Mouse (Mus musculus) MEL (cell line): ENCODE data around the gene Dpysl5. TPM values are rescaled to one million over a fixed set of nuclear protein-coding genes. Genes with fewer than 3 reads are reported as not detected.

Experiments used
- DNase-seq: peaks from one replicate; pipeline ENCODE4 v3.0.0; 2011; ENCODE audit warnings: low read depth, low spot score
- H3K27ac ChIP-seq: 2 replicates; pipeline ENCODE4 v1.5.1; 2012; ENCODE audit warnings: low read depth, mild to moderate bottlenecking, control low read depth, low read length, moderate library complexity; ENCODE audit not compliant: control insufficient read depth
- H3K27me3 ChIP-seq, 2 experiments: fragments of 150-350 bp in 1 of 2; sonication (generic) in 1 of 2; 2 replicates each; pipeline ENCODE4 v1.6.1; 2012; ENCODE audit warnings: low read length in 2 of 2, mild to moderate bottlenecking in 2 of 2, improper control_type of control experiment in 1 of 2, moderate library complexity in 1 of 2; ENCODE audit not compliant: insufficient read depth in 2 of 2, control insufficient read depth in 1 of 2
- H3K36me3 ChIP-seq, 2 experiments: 2 replicates each; pipeline ENCODE4 v1.6.1; 2012 to 2014; ENCODE audit warnings: low read length in 2 of 2, improper control_type of control experiment in 1 of 2, inconsistent platforms in 1 of 2, mild to moderate bottlenecking in 1 of 2; ENCODE audit not compliant: insufficient read depth in 2 of 2, control insufficient read depth in 1 of 2
- H3K4me1 ChIP-seq, 2 experiments: fragments of 150-350 bp in 1 of 2; sonication (generic) in 1 of 2; 2 replicates each; pipeline ENCODE4 v1.6.1; 2012; ENCODE audit warnings: low read length in 2 of 2, improper control_type of control experiment in 1 of 2, mild to moderate bottlenecking in 1 of 2; ENCODE audit not compliant: insufficient read depth in 2 of 2, control insufficient read depth in 1 of 2
- H3K4me3 ChIP-seq, 2 experiments: fragments of 150-350 bp in 1 of 2; sonication (generic) in 1 of 2; 2 replicates each; pipeline ENCODE4 v1.5.1; 2012; ENCODE audit warnings: low read depth in 2 of 2, low read length in 2 of 2, mild to moderate bottlenecking in 2 of 2, moderate library complexity in 2 of 2, control low read depth in 1 of 2, improper control_type of control experiment in 1 of 2; ENCODE audit not compliant: control insufficient read depth in 1 of 2, insufficient read depth in 1 of 2
- H3K79me2 ChIP-seq: 2 replicates; pipeline ENCODE4 v1.6.1; 2012; ENCODE audit warnings: mild to moderate bottlenecking, low read length, moderate library complexity; ENCODE audit not compliant: control insufficient read depth, poor library complexity, insufficient read depth
- H3K9ac ChIP-seq: 2 replicates; pipeline ENCODE4 v1.6.1; 2012; ENCODE audit warnings: low read depth, mild to moderate bottlenecking, control low read depth, low read length, moderate library complexity; ENCODE audit not compliant: control insufficient read depth, poor library complexity, severe bottlenecking
- H3K9me3 ChIP-seq: fragments of 150-350 bp; sonication (generic); replicated peaks from 2 replicates; pipeline ENCODE4 v1.6.1; 2012; ENCODE audit warnings: mild to moderate bottlenecking, low read length, improper control_type of control experiment, moderate library complexity; ENCODE audit not compliant: insufficient read depth
- CHD2 ChIP-seq: IDR thresholded peaks from 2 replicates; pipeline ENCODE4 v1.6.1; 2011; ENCODE audit warnings: low read length, improper control_type of control experiment
- CTCF ChIP-seq, 3 experiments: IDR thresholded peaks in 2 of 3; conservative IDR thresholded peaks in 1 of 3; 2 replicates each; pipeline ENCODE4 v1.5.1; 2011 to 2012; ENCODE audit warnings: low read length in 3 of 3, low read depth in 2 of 3, mild to moderate bottlenecking in 2 of 3, improper control_type of control experiment in 1 of 3, inconsistent platforms in 1 of 3, mixed read lengths in 1 of 3, moderate library complexity in 1 of 3; ENCODE audit not compliant: control insufficient read depth in 1 of 3, insufficient read depth in 1 of 3, poor library complexity in 1 of 3, severe bottlenecking in 1 of 3
- ELF1 ChIP-seq: IDR thresholded peaks from 2 replicates; pipeline ENCODE4 v1.6.1; 2014; ENCODE audit warnings: low read depth, mild to moderate bottlenecking, inconsistent platforms, low read length, improper control_type of control experiment, moderate library complexity
- EP300 ChIP-seq, 2 experiments: IDR thresholded peaks; 2 replicates each; pipeline ENCODE4 v1.6.1; 2011; ENCODE audit warnings: improper control_type of control experiment in 2 of 2, low read length in 2 of 2, low read depth in 1 of 2, mild to moderate bottlenecking in 1 of 2
- ETS1 ChIP-seq: IDR thresholded peaks from 2 replicates; pipeline ENCODE4 v1.6.1; 2012; ENCODE audit warnings: low read depth, mild to moderate bottlenecking, inconsistent platforms, low read length, improper control_type of control experiment, moderate library complexity
- GATA1 ChIP-seq: IDR thresholded peaks from 2 replicates; pipeline ENCODE4 v1.6.1; 2011; ENCODE audit warnings: low read depth, low read length, improper control_type of control experiment
- KAT2A ChIP-seq: conservative IDR thresholded peaks from 2 replicates; pipeline ENCODE4 v1.6.1; 2012; ENCODE audit warnings: low read depth, low read length, improper control_type of control experiment, inconsistent platforms
- MAX ChIP-seq: IDR thresholded peaks from 2 replicates; pipeline ENCODE4 v1.6.1; 2011; ENCODE audit warnings: low read length, improper control_type of control experiment
- MAZ ChIP-seq: IDR thresholded peaks from 2 replicates; pipeline ENCODE4 v1.6.1; 2012; ENCODE audit warnings: low read depth, mild to moderate bottlenecking, inconsistent platforms, low read length, improper control_type of control experiment
- NELFE ChIP-seq: IDR thresholded peaks from 2 replicates; pipeline ENCODE4 v1.6.1; 2011; ENCODE audit warnings: low read depth, low read length, improper control_type of control experiment
- NRF1 ChIP-seq: IDR thresholded peaks from 2 replicates; pipeline ENCODE4 v1.6.1; 2014; ENCODE audit warnings: low read depth, mild to moderate bottlenecking, inconsistent platforms, low read length, improper control_type of control experiment, moderate library complexity; ENCODE audit not compliant: poor library complexity, insufficient read depth, severe bottlenecking
- POLR2A ChIP-seq, 2 experiments: IDR thresholded peaks; 2 replicates each; pipeline ENCODE4 v1.6.1; 2011 to 2012; ENCODE audit warnings: low read length in 2 of 2, mild to moderate bottlenecking in 2 of 2, control low read depth in 1 of 2, improper control_type of control experiment in 1 of 2, low read depth in 1 of 2, moderate library complexity in 1 of 2; ENCODE audit not compliant: control insufficient read depth in 1 of 2, insufficient read depth in 1 of 2, poor library complexity in 1 of 2
- POLR2AphosphoS2 ChIP-seq: IDR thresholded peaks from 2 replicates; pipeline ENCODE4 v1.6.1; 2011; ENCODE audit warnings: low read length, improper control_type of control experiment
- POLR2AphosphoS5 ChIP-seq: IDR thresholded peaks from 2 replicates; pipeline ENCODE4 v1.6.1; 2012; ENCODE audit warnings: low read depth, borderline replicate concordance, mild to moderate bottlenecking, inconsistent platforms, low read length, moderate library complexity, mixed read lengths
- RAD21 ChIP-seq: IDR thresholded peaks from 2 replicates; pipeline ENCODE4 v1.6.1; 2011; ENCODE audit warnings: mild to moderate bottlenecking, low read depth, low read length, improper control_type of control experiment
- RCOR1 ChIP-seq: IDR thresholded peaks from 2 replicates; pipeline ENCODE4 v1.6.1; 2012; ENCODE audit warnings: low read depth, mild to moderate bottlenecking, inconsistent platforms, low read length, improper control_type of control experiment
- SIN3A ChIP-seq: IDR thresholded peaks from 2 replicates; pipeline ENCODE4 v1.6.1; 2012; ENCODE audit warnings: low read length, improper control_type of control experiment, inconsistent platforms
- SMC3 ChIP-seq: IDR thresholded peaks from 2 replicates; pipeline ENCODE4 v1.6.1; 2011; ENCODE audit warnings: low read depth, low read length, improper control_type of control experiment
- TAL1 ChIP-seq: IDR thresholded peaks from 2 replicates; pipeline ENCODE4 v1.6.1; 2012; ENCODE audit warnings: mild to moderate bottlenecking, inconsistent platforms, low read length, moderate library complexity, mixed read lengths
- TBP ChIP-seq: IDR thresholded peaks from 2 replicates; pipeline ENCODE4 v1.8.0; 2011; ENCODE audit warnings: low read depth, low read length, improper control_type of control experiment
- USF1 ChIP-seq: IDR thresholded peaks from 2 replicates; pipeline ENCODE4 v1.6.1; 2014; ENCODE audit warnings: low read depth, mild to moderate bottlenecking, inconsistent platforms, low read length, improper control_type of control experiment, moderate library complexity
- USF2 ChIP-seq, 2 experiments: IDR thresholded peaks; 2 replicates each; pipeline ENCODE4 v1.6.1; 2011 to 2012; ENCODE audit warnings: improper control_type of control experiment in 2 of 2, low read length in 2 of 2, borderline replicate concordance in 1 of 2, inconsistent platforms in 1 of 2, low read depth in 1 of 2, mild to moderate bottlenecking in 1 of 2; ENCODE audit not compliant: insufficient read depth in 1 of 2
- ZC3H11A ChIP-seq: IDR thresholded peaks from 2 replicates; pipeline ENCODE4 v1.6.1; 2012; ENCODE audit warnings: low read depth, mild to moderate bottlenecking, inconsistent platforms, low read length, improper control_type of control experiment
- ZKSCAN1 ChIP-seq: IDR thresholded peaks from 2 replicates; pipeline ENCODE4 v1.6.1; 2012; ENCODE audit warnings: low read depth, mild to moderate bottlenecking, inconsistent platforms, low read length, improper control_type of control experiment, moderate library complexity
- ZMIZ1 ChIP-seq: IDR thresholded peaks from 2 replicates; pipeline ENCODE4 v1.6.1; 2012; ENCODE audit warnings: low read depth, mild to moderate bottlenecking, inconsistent platforms, low read length, improper control_type of control experiment, moderate library complexity
- polyA plus RNA-seq, 2 experiments: library from polyadenylated mRNA; stranded (reverse) in 1 of 2; unstranded in 1 of 2; fragments of >175 nt in 1 of 2; fragments of >200 nt in 1 of 2; gene quantifications; 2 replicates each; pipeline versions ENCODE4 v1.2.1 to v1.2.4; 2012; ENCODE audit warnings: low replicate concordance in 2 of 2, low read depth in 1 of 2; ENCODE audit not compliant: insufficient read length in 2 of 2, insufficient read depth in 1 of 2, missing spikeins in 1 of 2
- total RNA-seq: library from RNA; depleted of rRNA; stranded (reverse); fragments of 300-350 nt; gene quantifications from 2 replicates; pipeline ENCODE4 v1.2.3, GENCODE M21; 2012

Dpysl5 gene
- total and polyA plus RNA-seq, 3 experiments = not detected

DNA sequence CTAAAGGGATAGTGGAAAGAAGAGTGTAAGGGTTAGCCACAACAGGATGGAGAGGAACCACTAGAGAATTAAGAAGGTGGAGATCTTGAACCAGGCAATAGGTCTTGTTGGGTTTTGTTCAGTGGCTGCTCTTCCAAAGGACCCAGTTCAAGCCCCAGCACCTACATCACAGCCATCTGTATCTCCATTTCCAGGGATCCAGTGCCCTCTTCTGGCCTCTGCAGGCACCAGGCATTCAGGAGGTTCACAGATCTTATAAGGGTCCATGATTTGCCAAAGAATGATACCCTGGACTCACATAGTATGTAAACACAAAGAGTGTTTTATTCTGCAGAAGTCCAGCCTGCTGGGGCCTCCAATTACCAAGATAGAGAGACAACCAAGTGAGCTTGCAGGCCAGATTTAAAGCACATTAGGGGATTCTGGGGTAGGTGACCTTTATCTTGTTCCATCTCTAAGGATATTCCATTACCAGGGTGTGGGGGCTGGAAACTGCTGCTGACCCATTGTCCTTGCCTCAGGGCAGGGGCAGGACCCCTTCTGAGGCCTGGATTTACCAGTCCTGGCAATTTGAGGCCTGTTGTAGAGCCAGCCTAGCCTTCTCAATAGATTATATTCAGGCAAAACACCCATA lies 28.3 kb upstream of the Dpysl5 start (continued):
- TF ChIP-seq USF1 (no peak), ETS1 (no peak), NRF1 (no peak), TAL1 (no peak), MAX (no peak), RCOR1 (no peak), MAZ (no peak)

DNA sequence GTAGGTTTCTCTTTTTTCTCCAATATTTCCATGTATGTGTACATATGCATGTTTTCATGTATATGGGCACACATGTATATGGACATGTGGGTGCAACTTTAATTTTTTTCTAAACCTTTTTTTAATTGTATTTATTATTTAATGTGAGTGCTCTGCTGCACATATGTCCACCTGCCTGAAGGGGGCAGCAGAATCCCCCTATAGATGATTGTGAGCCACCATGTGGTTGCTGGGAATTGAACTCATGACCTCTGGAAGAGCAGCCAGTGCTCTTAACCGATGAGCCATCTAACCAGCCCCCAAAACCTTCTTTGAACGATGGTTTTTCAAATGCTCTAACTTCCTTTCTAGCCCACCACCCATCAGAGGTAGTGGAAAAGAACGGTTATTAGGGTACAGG lies 27.4 kb upstream of the Dpysl5 start:
- Histone ChIP-seq H3K9me3 (no peaks in the 10 kb centered on the region), H3K4me1 (no peaks in the 10 kb centered on the region), H3K36me3 (no peaks in the 10 kb centered on the region), H3K9ac (no peak overlapping the region), H3K27ac (no peak overlapping the region), H3K4me3 (no peak overlapping the region), H3K27me3 (no peaks in the 10 kb centered on the region), H3K79me2 (no peaks in the 10 kb centered on the region)
- TF ChIP-seq USF1 (no peak), MAZ (no peak), TBP (no peak), SMC3 (peak; percentile 35), RAD21 (peak; percentile 51), USF2 (IDR thresholded peaks at IDR 0.05; ENCODE audit: borderline replicate concordance in 1 of 2, insufficient read depth in 1 of 2, low read depth in 1 of 2, low read length in 2 of 2) (no peak), ELF1 (no peak), RCOR1 (no peak), POLR2AphosphoS5 (no peak), GATA1 (0 out of 2 replicates have a peak, but pooled peaks have one; percentile 2), ZC3H11A (0 out of 2 replicates have a peak, but pooled peaks have one; percentile 19), MAX (no peak), ZMIZ1 (no peak), CTCF (IDR thresholded peaks at IDR 0.05 in 2 of 3, conservative IDR thresholded peaks at IDR 0.05 in 1 of 3; ENCODE audit: control insufficient read depth in 1 of 3, insufficient read depth in 1 of 3, low read depth in 2 of 3, low read length in 3 of 3, poor library complexity in 1 of 3, severe bottlenecking in 1 of 3) (peak; percentile 56 to 69 (median 63)), ETS1 (no peak), SIN3A (no peak), CHD2 (no peak), ZKSCAN1 (no peak), EP300 (IDR thresholded peaks at IDR 0.05; ENCODE audit: low read depth in 1 of 2, low read length in 2 of 2) (no peak), NRF1 (no peak), NELFE (no peak), KAT2A (no peak), POLR2AphosphoS2 (no peak), POLR2A (IDR thresholded peaks at IDR 0.05; ENCODE audit: control insufficient read depth in 1 of 2, insufficient read depth in 1 of 2, low read depth in 1 of 2, low read length in 2 of 2, poor library complexity in 1 of 2) (no peak)
- DNase-seq = peak; percentile 63
